ENCODE assay signal across 8 mouse cellular contexts in the genomic region with DNA sequence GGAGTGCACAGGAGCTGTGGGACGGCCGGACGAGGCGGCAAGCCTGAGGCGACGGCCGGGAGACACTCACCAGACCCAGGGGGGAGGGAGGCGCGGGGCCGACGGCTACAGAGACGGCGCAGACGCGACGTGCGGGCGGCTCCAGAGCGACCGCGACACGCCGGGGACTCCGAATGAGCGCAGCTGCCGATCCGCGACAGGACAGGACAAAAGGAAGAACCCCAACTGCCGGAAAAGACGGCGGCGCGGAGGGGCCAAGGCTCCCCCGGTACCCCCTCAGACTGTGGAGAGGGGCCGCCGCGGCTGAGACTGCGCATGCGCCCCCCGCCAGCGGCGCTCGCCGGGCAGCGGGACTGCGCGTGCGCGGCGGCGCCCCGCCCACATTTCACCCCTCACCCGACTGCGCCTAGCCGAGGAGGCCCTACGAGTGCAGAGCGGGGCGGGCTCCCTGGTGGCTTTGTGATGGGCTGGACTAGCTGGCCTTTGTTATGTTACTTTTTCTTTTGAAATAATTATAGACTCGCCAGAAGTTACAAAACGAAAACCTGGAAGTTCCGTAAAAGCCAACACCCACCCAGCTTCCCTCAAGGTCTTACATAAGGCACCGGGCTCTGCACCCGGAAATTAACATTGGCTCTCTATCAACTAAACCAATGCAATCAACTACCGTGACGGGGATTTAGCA. TPM values are rescaled to one million over a fixed set of nuclear protein-coding genes. Genes with fewer than 3 reads are reported as not detected.
DNase-seq lines count a peak whose midpoint lies in the region; ATAC-seq lines count a peak whose summit lies in the region.

TSS of gene Stk38 (minus strand) at position 355 of the 685 bp plus-strand sequence.

- no peaks in the 10 kb centered on the region for H3K9me3 ChIP-seq in heart, embryonic 12.5 days (replicated peaks)
- H3K9me3 ChIP-seq in liver, embryonic 12.5 days (replicated peaks): no peaks in the 10 kb centered on the region
- H3K9me3 ChIP-seq in stomach, embryonic 15.5 days: no peaks in the 10 kb centered on the region

- DNase-seq in CD4-positive helper T cell, adult 2 months (ENCODE audit: low read depth, low spot score): peak; percentile 92
- DNase-seq in brain, embryonic 18.5 days (ENCODE audit: low read depth, low spot score): peak; percentile 64
- DNase-seq in kidney, postnatal 10 days: peak; percentile 94
- DNase-seq in natural killer cell, adult 2 months (ENCODE audit: low spot score in 2 of 2): peak; percentile 92 to 94

- peak within 1 kb of the TSS; percentile 88 for H3K9ac ChIP-seq in heart, embryonic 12.5 days
- peak within 1 kb of the TSS; percentile 94 for H3K9ac ChIP-seq in liver, embryonic 12.5 days
- H3K9ac ChIP-seq in stomach, embryonic 15.5 days: peak within 1 kb of the TSS; percentile 90

- no peaks in the 10 kb centered on the region for H3K27me3 ChIP-seq in heart, embryonic 12.5 days (replicated peaks)
- H3K27me3 ChIP-seq in liver, embryonic 12.5 days (replicated peaks): no peaks in the 10 kb centered on the region
- no peaks in the 10 kb centered on the region for H3K27me3 ChIP-seq in stomach, embryonic 15.5 days (replicated peaks)

- peak within 1 kb of the TSS; percentile 75 for H3K4me3 ChIP-seq in heart, embryonic 12.5 days
- peak within 1 kb of the TSS; percentile 88 for H3K4me3 ChIP-seq in liver, embryonic 12.5 days
- H3K4me3 ChIP-seq in stomach, embryonic 15.5 days (replicated peaks): peak within 1 kb of the TSS; percentile 92

- ATAC-seq in erythroid progenitor cell, adult 5-6 weeks (replicated peaks; ENCODE audit: low FRiP score, poor library complexity, severe bottlenecking): peak; percentile 89
- peak; percentile 92 for ATAC-seq in heart, embryonic 12.5 days (ENCODE audit: insufficient number of reproducible peaks, low FRiP score)
- peak; percentile 93 for ATAC-seq in liver, embryonic 12.5 days
- peak; percentile 92 for ATAC-seq in stomach, embryonic 15.5 days (ENCODE audit: insufficient read depth, low FRiP score, low read depth)

- peaks cover 26% of the 10 kb centered on the region for H3K4me1 ChIP-seq in heart, embryonic 12.5 days (replicated peaks)
- peaks cover 45% of the 10 kb centered on the region for H3K4me1 ChIP-seq in liver, embryonic 12.5 days
- 0 out of 2 replicates have a peak, but pooled peaks cover 11% of the 10 kb centered on the region for H3K4me1 ChIP-seq in stomach, embryonic 15.5 days

- under 1% methylated on average over 59 of the region's 65 CpGs for WGBS in heart, embryonic 12.5 days
- WGBS in liver, embryonic 12.5 days (ENCODE audit: insufficient replicate concordance): under 1% methylated on average over 65 of the region's 65 CpGs
- under 1% methylated on average over 65 of the region's 65 CpGs for WGBS in stomach, embryonic 15.5 days

- peak within 1 kb of the TSS; percentile 83 for H3K4me2 ChIP-seq in heart, embryonic 12.5 days
- H3K4me2 ChIP-seq in liver, embryonic 12.5 days: peak within 1 kb of the TSS; percentile 90
- peak within 1 kb of the TSS; percentile 62 for H3K4me2 ChIP-seq in stomach, embryonic 15.5 days

- H3K27ac ChIP-seq in heart, embryonic 12.5 days (ENCODE audit: poor library complexity, severe bottlenecking): peak within 1 kb of the TSS; percentile 86
- H3K27ac ChIP-seq in liver, embryonic 12.5 days: peak within 1 kb of the TSS; percentile 88
- H3K27ac ChIP-seq in stomach, embryonic 15.5 days: peak within 1 kb of the TSS; percentile 92

- H3K36me3 ChIP-seq in heart, embryonic 12.5 days: peaks cover 3% of the 10 kb centered on the region; the same call in 1 of the 2 replicates
- 0 out of 2 replicates have a peak, but pooled peaks cover 10% of the 10 kb centered on the region for H3K36me3 ChIP-seq in liver, embryonic 12.5 days
- no peaks in the 10 kb centered on the region for H3K36me3 ChIP-seq in stomach, embryonic 15.5 days

RNA-seq across cellular contexts. Expression of gene Stk38, which starts in this region (rescaled TPM):
- 112 and 129 TPM in 2 replicates for total RNA-seq in erythroid progenitor cell, adult 5-6 weeks (2015; ENCODE audit: low replicate concordance)
- total RNA-seq in erythroid progenitor cell, adult 5-6 weeks (2017; ENCODE audit: low replicate concordance): 111 and 134 TPM in 2 replicates
- polyA plus RNA-seq in heart, embryonic 12.5 days (2016; fragmentation: Nextera tagmentation; extraction: Ambion mirVana): 91.0 and 94.3 TPM in 2 replicates
- polyA plus RNA-seq in liver, embryonic 12.5 days (2016; fragmentation: Nextera tagmentation; extraction: Ambion mirVana): 56.7 and 58.2 TPM in 2 replicates
- polyA plus RNA-seq in stomach, embryonic 15.5 days (2015; fragmentation: Nextera tagmentation; extraction: Ambion mirVana): 98.3 and 106 TPM in 2 replicates

Comparison
In these comparisons a context has a peak if more than half of its experiments do, and no peak if none do; other contexts are left out.
1. Peak in every context shown above with its lines: DNase-seq, ATAC-seq, H3K4me3 ChIP-seq and H3K27ac ChIP-seq.